Mouse (Mus musculus) left cerebral cortex, postnatal 4 days (tissue): ENCODE measurements around the gene Nphs1. TPM values are rescaled to one million over a fixed set of nuclear protein-coding genes. Genes with fewer than 3 reads are reported as not detected.
"Not testable (repeated sequence)": the region's sequence is repeated elsewhere in the genome, so short reads cannot be mapped to it uniquely, and the experiment has no call there.

Experiments used
- DNase-seq: peaks from one replicate; pipeline ENCODE4 v3.0.0-alpha.2; 2022
- intact Hi-C: fragments of 180-260 bp; cut with DNase I; formaldehyde crosslinking; loops from one replicate; pipeline ENCODE4 v1.15.1; 2025
- total RNA-seq, 2 experiments: library from RNA; stranded (reverse); gene quantifications; 2 replicates each; pipeline ENCODE4 v1.2.3; 2021

Gene Nphs1
- total RNA-seq, 2 experiments from 2014 or later, result 0.08 TPM; not detected in 1

- DNase-seq, result no peak
- intact Hi-C loops, result no loop called here
These were observed 21.2 kb upstream of the Nphs1 start for GRCm38 (mm10) chr7:30436879-30437278.

- intact Hi-C loops, result loop anchor here (5.0 kb wide), 1 partner anchor 38 kb away; no protein-coding TSS in a partner anchor
- no peak for DNase-seq
These were observed 18.4 kb upstream of the Nphs1 start for GRCm38 (mm10) chr7:30439734-30440133.

- peak; percentile 73 for DNase-seq
- intact Hi-C loops, result loop anchor here (5.0 kb wide), 1 partner anchor 37 kb away; no protein-coding TSS in a partner anchor
These were observed 17.4 kb upstream of the Nphs1 start for GRCm38 (mm10) chr7:30440697-30441096.

- intact Hi-C loops, result loop anchor here (5.0 kb wide), 1 partner anchor 34 kb away; no protein-coding TSS in a partner anchor
- DNase-seq, result no peak
These were observed 14.4 kb upstream of the Nphs1 start for GRCm38 (mm10) chr7:30443696-30444095.

- DNase-seq, result peak; percentile 78
- intact Hi-C loops, result loop anchor here (5.0 kb wide), 1 partner anchor 33 kb away; no protein-coding TSS in a partner anchor
These were observed 13.8 kb upstream of the Nphs1 start for GRCm38 (mm10) chr7:30444154-30444970.

- intact Hi-C loops, result loop anchor here (5.0 kb wide), 1 partner anchor 32 kb away; no protein-coding TSS in a partner anchor
- peak; percentile 74 for DNase-seq
These were observed 13.0 kb upstream of the Nphs1 start, which contains the start of gene Aplp1 for GRCm38 (mm10) chr7:30444971-30445751. Aplp1 (minus strand) TSS chr7:30445535.

- intact Hi-C loops, result no loop called here
- DNase-seq, result no peak
These were observed 7.9 kb upstream of the Nphs1 start for GRCm38 (mm10) chr7:30450241-30450640.

DNA sequence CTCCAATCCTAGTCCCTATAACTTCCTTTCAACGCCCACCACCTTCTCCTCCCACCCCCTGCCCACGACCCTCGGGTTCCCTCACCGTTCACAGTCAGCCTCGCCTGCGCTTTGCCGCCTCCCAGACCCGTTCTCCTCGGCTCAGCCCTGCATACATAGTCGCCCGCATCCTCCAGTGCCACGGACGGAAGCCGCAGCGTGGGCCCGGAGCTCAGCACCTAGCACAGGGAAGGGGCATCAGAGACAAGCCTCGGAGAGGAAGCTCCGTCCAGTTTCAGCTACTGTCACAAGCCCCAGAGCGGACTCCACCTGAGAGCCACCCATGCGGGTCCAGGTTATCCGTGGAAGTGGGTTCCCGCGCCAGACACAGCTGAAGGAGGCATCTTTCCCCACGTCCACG, 4.8 kb upstream of the Nphs1 start:
- intact Hi-C loops, result no loop called here
- no peak for DNase-seq

DNA sequence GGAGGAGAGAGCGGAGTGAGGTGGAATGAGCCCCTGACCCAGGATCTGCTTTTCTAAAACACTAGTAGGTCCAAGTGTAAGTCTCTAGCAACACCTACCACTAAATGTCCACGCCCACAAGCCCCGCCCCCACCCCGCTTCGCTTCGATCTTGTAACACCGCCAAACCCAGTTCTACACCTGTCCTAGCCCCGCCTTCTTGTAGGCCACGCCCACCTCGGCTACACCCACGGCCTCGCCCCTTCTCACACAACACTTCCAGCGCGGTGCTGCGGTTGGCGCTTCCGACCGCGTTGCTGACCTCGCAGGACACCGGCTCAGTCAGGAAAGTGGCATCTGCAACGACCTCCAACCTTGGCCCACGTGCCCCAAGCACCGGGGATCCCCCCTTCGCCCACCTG, 4.3 kb upstream of the Nphs1 start:
- DNase-seq, result no peak
- intact Hi-C loops, result no loop called here

GRCm38 (mm10) chr7:30454259-30454658, 3.9 kb upstream of the Nphs1 start:
- DNase-seq, result no peak
- intact Hi-C loops, result no loop called here

DNA sequence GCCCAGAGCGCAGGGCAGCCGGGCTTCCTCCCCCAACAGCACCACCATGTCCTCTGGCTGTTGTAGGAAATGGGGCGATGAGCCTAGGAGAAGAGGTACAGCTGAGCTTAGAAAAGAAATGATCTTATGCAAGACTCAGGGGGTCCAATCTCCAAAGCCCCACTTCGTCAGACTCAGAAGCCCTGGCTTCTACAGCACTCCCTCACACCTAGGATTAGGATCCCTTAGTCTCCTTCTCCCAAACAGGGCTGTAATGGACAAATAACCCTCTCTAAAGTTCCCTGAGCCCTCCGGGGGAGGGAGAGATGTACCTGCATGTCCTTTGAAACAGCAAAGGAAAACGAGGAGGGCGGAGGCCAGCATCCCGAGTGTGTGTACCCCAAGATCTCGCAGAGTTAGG, 1.6 kb upstream of the Nphs1 start:
- DNase-seq, result no peak

DNA sequence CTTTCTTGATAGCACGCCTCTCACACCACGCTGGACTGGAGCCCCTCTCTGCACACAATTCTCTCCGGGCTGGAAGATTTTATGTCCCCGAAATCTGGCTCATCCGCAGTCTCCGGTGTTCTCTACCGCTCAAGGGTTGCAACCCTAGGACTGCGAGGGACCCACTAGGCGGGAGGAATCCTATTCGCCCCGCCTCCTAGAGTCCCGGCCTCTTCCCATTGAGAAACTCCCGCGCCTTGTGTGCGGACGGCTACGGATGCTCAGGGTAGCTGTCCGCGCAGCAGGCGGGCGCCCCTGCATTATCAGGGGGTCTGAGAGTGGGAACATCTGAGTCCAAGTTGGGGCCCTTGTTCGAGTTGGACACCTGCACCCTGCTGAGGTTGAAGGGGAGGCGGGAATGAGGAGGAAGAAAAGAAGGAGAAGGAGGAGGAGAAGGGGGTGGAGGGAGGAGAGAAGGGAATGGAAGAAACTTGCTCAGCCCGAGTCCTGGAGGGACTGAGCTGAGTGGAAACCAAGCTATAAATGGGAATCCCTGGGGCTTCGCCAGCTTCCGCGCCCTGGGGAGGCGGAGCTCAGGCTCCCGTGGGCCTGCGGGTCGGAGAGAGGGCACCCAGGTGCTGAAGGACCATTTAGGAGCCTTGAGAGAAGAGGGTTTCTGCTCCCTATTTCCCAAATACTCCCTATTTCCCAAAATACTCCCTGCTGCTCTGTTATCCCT, 1.0 kb upstream of the Nphs1 start:
- intact Hi-C loops, result no loop called here
- DNase-seq, result no peak

More for the DNA sequence above, 1.6 kb upstream of the Nphs1 start:
- intact Hi-C loops, result no loop called here

DNA sequence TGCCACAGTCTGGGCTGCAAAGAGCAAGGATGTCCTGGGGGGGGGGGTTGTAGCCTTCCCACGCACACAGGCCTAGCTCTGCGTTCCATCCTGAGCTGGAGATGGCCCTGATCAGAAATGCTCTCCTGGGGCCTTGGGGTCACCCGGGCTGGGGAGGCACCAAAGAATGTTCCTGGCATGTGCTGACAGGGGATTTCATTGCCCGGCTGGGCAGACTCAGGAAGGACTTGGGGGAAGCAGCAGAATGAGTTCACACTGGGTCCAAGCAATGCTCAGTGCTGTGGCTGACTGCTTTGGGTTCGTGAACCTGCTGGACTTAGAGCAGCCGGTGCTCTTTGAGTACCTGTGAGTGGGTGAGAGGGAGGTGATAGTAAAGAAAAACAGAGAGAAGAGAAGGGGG, 1.4 kb downstream of the Nphs1 start:
- DNase-seq, result no peak
- intact Hi-C loops, result no loop called here

GRCm38 (mm10) chr7:30463568-30463967, 5.5 kb downstream of the Nphs1 start:
- intact Hi-C loops, result no loop called here
- no peak for DNase-seq

DNA sequence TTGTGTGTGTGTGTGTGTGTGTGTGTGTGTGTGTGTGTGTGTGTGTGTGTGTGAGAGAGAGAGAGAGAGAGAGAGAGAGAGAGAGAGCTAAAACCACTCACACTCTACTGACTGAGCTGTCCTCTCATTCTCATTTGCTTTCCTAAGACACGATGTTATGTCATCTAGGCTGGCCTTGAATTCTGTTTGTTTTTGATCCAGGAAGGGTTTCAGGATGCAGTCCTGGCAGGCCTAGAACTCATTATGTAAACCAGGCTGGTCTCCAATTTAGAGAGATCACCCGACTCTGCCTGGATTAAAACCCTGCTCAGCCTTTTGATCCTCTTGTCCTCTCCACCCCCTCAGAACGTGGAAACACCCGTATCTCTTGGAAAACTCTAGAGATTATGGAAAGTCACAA, 5.9 kb downstream of the Nphs1 start:
- DNase-seq, result no peak
- intact Hi-C loops, result no loop called here

- no peak for DNase-seq
- intact Hi-C loops, result no loop called here
These were observed 6.7 kb downstream of the Nphs1 start for GRCm38 (mm10) chr7:30464816-30465300.

DNA sequence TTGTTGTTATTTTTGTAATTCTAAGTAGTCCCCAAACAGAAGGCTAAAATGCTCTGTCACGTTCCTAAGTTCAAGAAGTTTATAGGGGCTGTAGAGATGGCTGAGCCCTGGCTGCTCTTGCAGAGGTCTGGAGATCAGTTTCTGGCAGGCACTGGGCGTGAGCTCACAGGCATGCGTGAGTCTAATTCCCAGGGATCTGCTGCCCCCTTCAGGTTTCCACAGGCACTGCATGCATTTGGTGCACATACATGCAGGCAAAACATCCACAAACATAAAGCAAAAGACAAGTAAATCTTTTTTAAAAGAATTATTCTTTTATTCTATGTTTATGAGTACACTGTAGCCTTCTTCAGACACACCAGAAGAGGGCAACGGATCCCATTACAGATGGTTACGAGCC, 14.3 kb downstream of the Nphs1 start:
- intact Hi-C loops, result no loop called here
- DNase-seq, result peak; percentile 76

DNA sequence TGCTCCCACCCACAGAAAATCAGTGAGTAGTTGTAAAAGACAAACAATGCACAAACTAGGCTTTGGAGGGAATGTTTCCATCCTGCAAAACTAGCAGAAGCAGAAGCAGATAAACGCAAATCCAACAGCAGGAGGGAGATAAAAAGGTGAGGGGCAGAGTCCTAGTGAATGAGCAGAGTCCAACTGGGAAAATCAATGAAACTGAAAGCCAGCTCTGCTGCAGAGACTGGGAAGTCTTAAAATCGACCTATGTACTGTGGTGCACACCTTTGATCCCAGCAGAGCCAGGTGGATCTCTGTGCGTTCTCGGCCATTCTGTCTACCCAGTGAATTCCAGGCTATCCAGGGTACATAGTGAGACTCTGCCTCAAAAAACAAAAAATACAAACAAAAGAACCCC, 16.9 kb downstream of the Nphs1 start:
- no peak for DNase-seq
- intact Hi-C loops, result loop anchor here (5.0 kb wide), 1 partner anchor 33 kb away; no protein-coding TSS in a partner anchor

DNA sequence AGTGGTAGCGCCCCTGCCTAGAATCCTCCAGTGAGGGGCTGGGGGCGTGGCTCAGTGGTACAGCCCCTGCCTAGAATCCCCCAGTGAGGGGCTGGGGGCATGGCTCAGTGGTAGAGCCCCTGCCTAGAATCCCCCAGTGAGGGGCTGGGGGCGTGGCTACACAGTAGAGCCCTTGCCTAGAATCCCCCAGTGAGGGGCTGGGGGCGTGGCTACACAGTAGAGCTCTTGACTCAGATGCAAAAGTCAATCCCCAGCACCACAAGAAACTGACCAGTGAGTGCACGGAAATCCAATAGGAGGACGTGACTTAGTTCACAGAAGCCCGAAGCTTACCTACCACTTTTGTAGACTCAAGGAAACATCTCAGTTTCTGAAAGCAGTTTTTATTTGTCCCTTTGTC, 18.0 kb downstream of the Nphs1 start:
- intact Hi-C loops, result loop anchor here (5.0 kb wide), 1 partner anchor 34 kb away; no protein-coding TSS in a partner anchor
- DNase-seq, result not testable (repeated sequence)
